Mouse (Mus musculus) spleen, adult 10 weeks (tissue): ENCODE results near the gene Nptxr. TPM values are rescaled to one million over a fixed set of nuclear protein-coding genes. Genes with fewer than 3 reads are reported as not detected.

ENCODE experiments used
- polyA plus RNA-seq: library from polyadenylated mRNA; stranded (reverse); fragments of 350-450 nt; fragmentation: Illumina TruSeq; extraction: RNeasy Lipid Tissue Mini Kit (QIAGEN cat#74804); gene quantifications from one replicate; pipeline ENCODE4 v1.2.3, GENCODE M21; 2015; ENCODE audit warnings: low replicate concordance; ENCODE audit not compliant: insufficient read depth

The Nptxr gene
- 1.9 TPM for polyA plus RNA-seq

DNA sequence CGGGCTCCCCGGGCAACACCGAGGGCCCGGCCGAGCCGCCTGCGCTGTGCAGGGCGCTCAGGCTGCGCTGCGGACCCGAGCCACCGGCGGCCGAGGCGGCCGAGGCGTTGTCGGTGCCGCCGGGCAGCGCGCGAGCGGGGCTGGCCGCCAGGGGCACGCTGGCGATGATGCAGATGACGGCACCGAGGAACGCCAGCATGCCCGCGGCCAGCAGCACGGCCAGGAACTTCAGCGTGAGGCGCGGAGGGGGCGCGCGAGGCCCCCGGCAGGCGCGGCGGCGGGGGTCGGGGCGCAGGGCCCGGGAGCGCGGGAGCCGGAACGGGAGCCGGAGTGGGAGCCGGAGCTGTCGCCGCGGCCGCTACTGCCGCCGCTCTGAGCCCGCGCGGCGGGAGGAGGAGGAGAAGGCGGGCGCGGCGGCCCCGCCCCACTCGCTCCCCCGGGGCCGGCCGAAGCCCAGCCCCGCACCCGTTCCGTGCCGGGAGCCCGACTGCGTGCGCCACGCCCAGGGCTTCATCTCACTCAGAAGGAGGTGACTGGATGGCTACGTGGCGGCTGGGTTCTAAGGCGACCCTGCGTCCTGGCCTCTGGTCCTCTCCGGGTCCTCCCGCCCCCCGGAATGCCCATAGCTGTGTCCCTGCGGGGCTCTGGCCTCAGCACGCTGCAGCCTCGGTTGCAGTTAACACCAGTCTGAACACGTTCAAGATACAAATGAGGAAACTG is at the start of gene Nptxr:
Nptxr (minus strand) TSS at position 415 of the 720 bp plus-strand sequence.

DNA sequence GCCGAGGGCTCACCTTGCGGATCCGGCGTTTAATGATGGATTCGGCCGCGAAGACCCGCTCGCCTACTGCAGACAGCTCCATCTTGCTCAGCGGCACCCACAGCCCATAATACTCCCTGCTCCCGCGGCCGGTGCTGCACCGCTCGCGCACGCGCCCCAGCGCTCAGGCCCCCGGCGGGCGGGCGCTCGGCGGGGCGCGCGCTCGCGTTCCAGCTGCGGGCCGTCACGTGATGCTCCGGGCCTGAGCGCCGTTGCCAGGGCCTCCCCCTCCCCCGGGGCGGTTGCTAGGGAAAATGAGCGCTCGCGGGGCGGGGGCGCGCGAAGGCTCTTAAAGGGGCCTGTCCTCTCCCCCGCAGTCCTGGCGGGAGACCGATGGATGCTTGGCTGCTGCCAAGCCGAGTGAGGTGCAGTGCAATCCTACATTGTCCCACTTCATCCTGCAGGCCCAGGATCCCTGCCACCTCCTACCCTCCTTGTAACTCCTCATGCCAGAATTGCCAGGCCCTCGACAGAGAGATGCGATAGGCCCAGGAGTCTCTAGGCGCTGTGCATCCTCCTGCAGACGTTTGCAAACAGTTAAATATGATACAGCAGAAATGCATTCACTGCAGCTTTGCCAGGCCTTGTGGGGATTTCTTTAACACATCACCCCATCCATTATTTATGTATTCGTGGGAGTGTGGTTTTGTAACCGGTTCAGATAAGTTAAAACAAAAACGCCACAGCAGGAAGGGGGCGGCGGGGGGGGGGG is 29.7 kb upstream of the Nptxr start, which contains the start of the genes Npcd and Cbx6:
Npcd (minus strand) TSS at position 108 of the 751 bp plus-strand sequence.
Cbx6 (minus strand) TSS at position 559 of the 751 bp plus-strand sequence.

DNA sequence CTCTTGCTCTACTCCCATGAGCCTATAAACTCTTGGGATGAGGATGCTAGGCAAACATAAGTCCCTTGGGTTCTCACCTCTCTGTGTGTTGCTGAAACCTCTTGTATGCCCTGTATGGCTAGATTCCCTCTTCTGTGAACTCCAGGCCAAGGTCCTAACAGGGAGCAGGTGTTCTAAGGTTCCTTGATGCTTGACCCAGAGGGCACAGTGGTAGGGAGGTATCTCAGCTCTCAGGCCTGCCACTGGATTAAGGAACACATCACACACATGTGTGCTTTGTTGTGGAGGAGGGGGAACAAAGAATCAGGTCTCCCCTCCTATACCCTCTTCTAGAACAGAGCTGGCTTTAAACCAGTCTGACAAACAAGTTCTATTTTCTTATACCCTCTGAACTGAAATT is 26.8 kb downstream of the Nptxr start, which contains the start of gene Dnal4:
Dnal4 (minus strand) TSS at position 101 of the 400 bp plus-strand sequence.

DNA sequence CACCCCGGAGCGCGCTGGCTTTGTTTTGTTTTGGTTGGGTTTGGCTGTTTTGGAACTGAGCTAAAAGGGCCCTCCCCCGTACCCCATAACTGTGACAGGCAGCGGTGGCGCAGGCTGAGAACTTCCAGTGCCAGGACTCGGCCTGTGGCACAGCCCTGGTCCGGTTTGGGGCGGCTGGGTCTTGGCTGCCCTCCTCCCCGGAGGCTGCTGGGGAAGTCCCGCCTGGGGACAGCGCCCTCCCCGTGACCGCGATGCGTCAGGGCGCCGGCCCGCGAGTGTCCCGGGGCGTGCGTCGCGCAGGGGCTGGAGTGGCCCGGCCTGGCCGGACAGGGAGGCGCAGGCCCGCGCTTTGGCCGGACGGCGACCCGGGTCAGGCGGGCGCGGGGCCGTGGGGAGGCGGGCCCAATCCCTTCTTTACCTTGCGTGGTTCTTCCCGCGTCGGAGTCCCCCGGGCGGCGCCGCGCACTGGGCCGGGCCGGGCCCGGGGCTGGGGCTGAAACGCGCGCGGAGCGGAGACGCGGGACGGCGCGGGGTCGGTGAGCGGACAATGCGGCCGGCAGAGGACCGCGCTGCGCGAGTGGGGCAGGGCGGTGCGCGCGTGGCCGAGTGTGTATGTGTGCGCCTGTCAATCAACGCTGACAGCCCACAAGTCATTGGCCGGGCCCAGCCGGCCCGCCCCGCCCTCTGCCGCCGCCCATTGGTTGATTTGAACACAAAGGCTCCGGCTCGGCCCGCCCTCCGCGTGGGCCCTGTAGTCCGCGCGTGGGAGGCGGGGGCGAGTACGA is 62.5 kb downstream of the Nptxr start, which contains the start of gene Sun2:
Sun2 (minus strand) TSS at position 616 of the 785 bp plus-strand sequence.

Other genes with a start within 250 kb of the Nptxr start
- gene Dmc1, start 199.7 kb downstream of the Nptxr start, polyA plus RNA-seq = 1.0 TPM
- gene Fam227a, start 145.8 kb downstream of the Nptxr start, polyA plus RNA-seq = 1.9 TPM
- 5.9 TPM for gene Cby1, start 145.6 kb downstream of the Nptxr start, polyA plus RNA-seq
- gene Tomm22, start 133.9 kb downstream of the Nptxr start, polyA plus RNA-seq = 210 TPM
- 20.9 TPM for gene Josd1, start 116.8 kb downstream of the Nptxr start, polyA plus RNA-seq
- gene Gtpbp1, start 113.9 kb downstream of the Nptxr start, polyA plus RNA-seq = 35.7 TPM
- gene Sun2, start 62.2 kb downstream of the Nptxr start, polyA plus RNA-seq = 65.8 TPM
- 4.7 TPM for gene Dnal4, start 26.9 kb downstream of the Nptxr start, polyA plus RNA-seq
- gene Npcd, start 29.5 kb upstream of the Nptxr start, polyA plus RNA-seq = not detected
- gene Cbx6, start 29.9 kb upstream of the Nptxr start, polyA plus RNA-seq = 12.9 TPM
- 616 TPM for gene Apobec3, start 86.9 kb upstream of the Nptxr start, polyA plus RNA-seq
- gene Cbx7, start 166.4 kb upstream of the Nptxr start, polyA plus RNA-seq = 65.1 TPM
- 4.6 TPM for gene Pdgfb, start 210.2 kb upstream of the Nptxr start, polyA plus RNA-seq